In genomic region chr11:5707530-5708353, GRCm38 (mm10) we compare ENCODE assay signal across 8 mouse cellular contexts. TPM values are rescaled to one million over a fixed set of nuclear protein-coding genes. Genes with fewer than 3 reads are reported as not detected.
DNase-seq lines count a peak whose midpoint lies in the region; ATAC-seq and TF ChIP-seq lines count a peak whose summit lies in the region.

No protein-coding gene starts in this region.

- peak overlapping the region; percentile 95 for H3K4me3 ChIP-seq in bone marrow macrophage, adult 2 months (ENCODE audit: insufficient read depth, low read length)
- peak overlapping the region; percentile 77 for H3K4me3 ChIP-seq in embryonic facial prominence, embryonic 15.5 days (replicated peaks)
- H3K4me3 ChIP-seq in kidney, embryonic 14.5 days (ENCODE audit: low read length): peak overlapping the region; percentile 99
- H3K4me3 ChIP-seq in limb, embryonic 14.5 days (replicated peaks; ENCODE audit: low read length): peak overlapping the region; percentile 92
- peak overlapping the region; percentile 88 for H3K4me3 ChIP-seq in midbrain, embryonic 16.5 days (ENCODE audit: low read depth, low read length)
- H3K4me3 ChIP-seq in spleen, adult 2 months (ENCODE audit: extremely low read depth, insufficient read depth, insufficient read length): peak overlapping the region; percentile 93

- peak overlapping the region; percentile 67 for H3K4me2 ChIP-seq in embryonic facial prominence, embryonic 15.5 days (replicated peaks)
- peak overlapping the region; percentile 78 for H3K4me2 ChIP-seq in kidney, embryonic 14.5 days (replicated peaks; ENCODE audit: low read depth, low read length)
- H3K4me2 ChIP-seq in limb, embryonic 14.5 days (replicated peaks; ENCODE audit: low read depth, low read length, severe bottlenecking): peak overlapping the region; percentile 89
- H3K4me2 ChIP-seq in midbrain, embryonic 16.5 days (ENCODE audit: low read length): peak overlapping the region; percentile 56

- no peaks in the 10 kb centered on the region for H3K27me3 ChIP-seq in embryonic facial prominence, embryonic 15.5 days
- no peaks in the 10 kb centered on the region for H3K27me3 ChIP-seq in kidney, embryonic 14.5 days (ENCODE audit: control insufficient read depth, insufficient read depth, low read length)
- H3K27me3 ChIP-seq in limb, embryonic 14.5 days (ENCODE audit: control insufficient read depth, insufficient read depth, low read length): no peaks in the 10 kb centered on the region
- H3K27me3 ChIP-seq in midbrain, embryonic 16.5 days (ENCODE audit: control insufficient read depth, insufficient read depth, low read depth, low read length): no peaks in the 10 kb centered on the region
- H3K27me3 ChIP-seq in spleen, adult 2 months (ENCODE audit: control insufficient read depth, insufficient read depth, low read length): no peaks in the 10 kb centered on the region

- peak; percentile 91 to 92 for DNase-seq in B cell, adult 2 months
- DNase-seq in heart, adult 9 months (ENCODE audit: low spot score in 2 of 2): peak; percentile 88
- peak; percentile 91 for DNase-seq in limb, embryonic 14.5 days (ENCODE audit: low spot score)
- DNase-seq in spleen, adult 2 months (ENCODE audit: low read depth in 1 of 2, low spot score in 2 of 2): peak; percentile 74 to 91

- 18% methylated on average over 49 of the region's 50 CpGs for WGBS in embryonic facial prominence, embryonic 15.5 days
- WGBS in kidney, embryonic 14.5 days: 21% methylated on average over 38 of the region's 50 CpGs
- 20% methylated on average over 48 of the region's 50 CpGs for WGBS in limb, embryonic 14.5 days
- 19% methylated on average over 47 of the region's 50 CpGs for whole genome bisulfite sequencing in midbrain, embryonic 16.5 days
- WGBS in spleen, adult 2 months: 23% methylated on average over 40 of the region's 50 CpGs

- H3K4me1 ChIP-seq in bone marrow macrophage, adult 2 months (ENCODE audit: control insufficient read depth, insufficient read depth, low read length): peaks cover 8% of the 10 kb centered on the region
- peaks cover 13% of the 10 kb centered on the region for H3K4me1 ChIP-seq in embryonic facial prominence, embryonic 15.5 days
- peaks cover 8% of the 10 kb centered on the region; the same call in 1 of the 2 replicates for H3K4me1 ChIP-seq in kidney, embryonic 14.5 days (ENCODE audit: control insufficient read depth, insufficient read depth, low read length)
- peaks cover 9% of the 10 kb centered on the region for H3K4me1 ChIP-seq in limb, embryonic 14.5 days (ENCODE audit: control insufficient read depth, insufficient read depth, low read length)
- peaks cover 11% of the 10 kb centered on the region for H3K4me1 ChIP-seq in midbrain, embryonic 16.5 days (ENCODE audit: control insufficient read depth, insufficient read depth, low read length)
- H3K4me1 ChIP-seq in spleen, adult 2 months (ENCODE audit: control insufficient read depth, insufficient read depth, insufficient read length): no peaks in the 10 kb centered on the region; the same call in none of the 2 replicates

- 0 out of 2 replicates have a peak, but pooled peaks have one; percentile 6 for TF ChIP-seq CTCF in bone marrow macrophage, adult 2 months (IDR thresholded peaks at IDR 0.05; ENCODE audit: low read depth, low read length)
- no peak for TF ChIP-seq CTCF in spleen, adult 2 months (IDR thresholded peaks at IDR 0.05; ENCODE audit: extremely low read depth, insufficient read depth, insufficient read length, insufficient replicate concordance)

- no peaks in the 10 kb centered on the region for H3K9me3 ChIP-seq in embryonic facial prominence, embryonic 15.5 days (replicated peaks)
- no peaks in the 10 kb centered on the region for H3K9me3 ChIP-seq in kidney, embryonic 14.5 days (ENCODE audit: control insufficient read depth, low read length)
- no peaks in the 10 kb centered on the region for H3K9me3 ChIP-seq in limb, embryonic 14.5 days (ENCODE audit: control insufficient read depth, low read length)
- H3K9me3 ChIP-seq in midbrain, embryonic 16.5 days (replicated peaks; ENCODE audit: control insufficient read depth, low read length, poor library complexity, severe bottlenecking): no peaks in the 10 kb centered on the region

- no peak overlapping the region for H3K27ac ChIP-seq in bone marrow macrophage, adult 2 months (ENCODE audit: insufficient read depth, low read depth, low read length)
- H3K27ac ChIP-seq in embryonic facial prominence, embryonic 15.5 days (replicated peaks): peak overlapping the region; percentile 55; the same call in 1 of the 2 replicates
- H3K27ac ChIP-seq in kidney, embryonic 14.5 days (ENCODE audit: low read depth, low read length): peak overlapping the region; percentile 80
- H3K27ac ChIP-seq in limb, embryonic 14.5 days (replicated peaks; ENCODE audit: low read depth, low read length): peak overlapping the region; percentile 50
- H3K27ac ChIP-seq in midbrain, embryonic 16.5 days (ENCODE audit: low read length): peak overlapping the region; percentile 83
- H3K27ac ChIP-seq in spleen, adult 2 months (ENCODE audit: insufficient read depth, low read length): peak overlapping the region; percentile 7; the same call in 1 of the 2 replicates

- ATAC-seq in embryonic facial prominence, embryonic 15.5 days (ENCODE audit: insufficient number of reproducible peaks, low FRiP score, low TSS enrichment, low read depth): peak; percentile 93
- peak; percentile 95 for ATAC-seq in kidney, embryonic 14.5 days (ENCODE audit: low FRiP score, low TSS enrichment)
- ATAC-seq in limb, embryonic 14.5 days (ENCODE audit: low FRiP score, low read depth): peak; percentile 95
- ATAC-seq in midbrain, embryonic 16.5 days: peak; percentile 95

- H3K9ac ChIP-seq in embryonic facial prominence, embryonic 15.5 days: peak overlapping the region; percentile 86
- H3K9ac ChIP-seq in kidney, embryonic 14.5 days (ENCODE audit: low read depth, low read length): peak overlapping the region; percentile 93
- peak overlapping the region; percentile 88 for H3K9ac ChIP-seq in limb, embryonic 14.5 days (ENCODE audit: low read depth, low read length, severe bottlenecking)
- peak overlapping the region; percentile 88 for H3K9ac ChIP-seq in midbrain, embryonic 16.5 days (ENCODE audit: low read depth, low read length)

- peaks cover 15% of the 10 kb centered on the region for H3K36me3 ChIP-seq in embryonic facial prominence, embryonic 15.5 days
- H3K36me3 ChIP-seq in kidney, embryonic 14.5 days (ENCODE audit: control insufficient read depth, insufficient read depth, low read length): peaks cover 21% of the 10 kb centered on the region
- peaks cover 18% of the 10 kb centered on the region for H3K36me3 ChIP-seq in limb, embryonic 14.5 days (ENCODE audit: control insufficient read depth, insufficient read depth, low read length)
- H3K36me3 ChIP-seq in midbrain, embryonic 16.5 days (ENCODE audit: control insufficient read depth, insufficient read depth, low read length): 0 out of 2 replicates have a peak, but pooled peaks cover 8% of the 10 kb centered on the region
- peaks cover 6% of the 10 kb centered on the region for H3K36me3 ChIP-seq in spleen, adult 2 months (ENCODE audit: control insufficient read depth, insufficient read depth, low read length)

- TF ChIP-seq POLR2A in bone marrow macrophage, adult 2 months (IDR thresholded peaks at IDR 0.05; ENCODE audit: borderline replicate concordance, low read depth, low read length): peak; percentile 90; the same call in 1 of the 2 replicates
- TF ChIP-seq POLR2A in limb, embryonic 14.5 days (IDR thresholded peaks at IDR 0.05; ENCODE audit: borderline replicate concordance, extremely low read depth, insufficient read depth, insufficient read length): peak; percentile 92; the same call in 1 of the 2 replicates
- peak; percentile 90 for TF ChIP-seq POLR2A in spleen, adult 2 months (IDR thresholded peaks at IDR 0.05; ENCODE audit: low read depth, low read length)

RNA-seq across cellular contexts. Expression of gene Mrps24, which starts 7.7 kb away (rescaled TPM):
- polyA plus RNA-seq in bone marrow macrophage, adult 2 months (2012; ENCODE audit: insufficient read depth, insufficient read length, missing spikeins): 58.6 and 67.8 TPM in 2 replicates
- 173 and 178 TPM in 2 replicates for polyA plus RNA-seq in embryonic facial prominence, embryonic 15.5 days (2015; fragmentation: Nextera tagmentation; extraction: Ambion mirVana)
- 206 and 264 TPM in 2 replicates for polyA plus RNA-seq in kidney, embryonic 14.5 days (2014; fragmentation: Nextera tagmentation; extraction: Ambion mirVana)
- 124 and 135 TPM in 2 replicates for polyA plus RNA-seq in limb, embryonic 14.5 days (2012; rRNA removed)
- polyA plus RNA-seq in limb, embryonic 14.5 days (2014; fragmentation: Nextera tagmentation; extraction: Ambion mirVana): 197 and 219 TPM in 2 replicates
- 171 and 181 TPM in 2 replicates for polyA plus RNA-seq in midbrain, embryonic 16.5 days (2015; fragmentation: Nextera tagmentation; extraction: Ambion mirVana)
- polyA plus RNA-seq in spleen, adult 2 months (2012; rRNA removed): 176 and 211 TPM in 2 replicates

RNA-seq across cellular contexts. Expression of gene Urgcp, which starts 54.4 kb away (rescaled TPM):
- 9.8 and 17.3 TPM in 2 replicates for polyA plus RNA-seq in bone marrow macrophage, adult 2 months (2012; ENCODE audit: insufficient read depth, insufficient read length, missing spikeins)
- polyA plus RNA-seq in embryonic facial prominence, embryonic 15.5 days (2015; fragmentation: Nextera tagmentation; extraction: Ambion mirVana): 29.4 and 30.1 TPM in 2 replicates
- polyA plus RNA-seq in kidney, embryonic 14.5 days (2014; fragmentation: Nextera tagmentation; extraction: Ambion mirVana): 9.9 and 15.1 TPM in 2 replicates
- 17.1 and 21.5 TPM in 2 replicates for polyA plus RNA-seq in limb, embryonic 14.5 days (2012; rRNA removed)
- polyA plus RNA-seq in limb, embryonic 14.5 days (2014; fragmentation: Nextera tagmentation; extraction: Ambion mirVana): 21.7 and 23.4 TPM in 2 replicates
- polyA plus RNA-seq in midbrain, embryonic 16.5 days (2015; fragmentation: Nextera tagmentation; extraction: Ambion mirVana): 33.6 and 34.4 TPM in 2 replicates
- 11.8 and 12.0 TPM in 2 replicates for polyA plus RNA-seq in spleen, adult 2 months (2012; rRNA removed)
